Mouse (Mus musculus): ENCODE data around the gene Psmd6.

Psmd6 gene

GRCm38 (mm10) chr14:14120230-14121096, at the start of gene Psmd6:
Gene Psmd6 (minus strand): TSS chr14:14120984.
- peak; percentile 84 for DNase-seq (ENCODE audit: low read depth, low spot score)

DNA sequence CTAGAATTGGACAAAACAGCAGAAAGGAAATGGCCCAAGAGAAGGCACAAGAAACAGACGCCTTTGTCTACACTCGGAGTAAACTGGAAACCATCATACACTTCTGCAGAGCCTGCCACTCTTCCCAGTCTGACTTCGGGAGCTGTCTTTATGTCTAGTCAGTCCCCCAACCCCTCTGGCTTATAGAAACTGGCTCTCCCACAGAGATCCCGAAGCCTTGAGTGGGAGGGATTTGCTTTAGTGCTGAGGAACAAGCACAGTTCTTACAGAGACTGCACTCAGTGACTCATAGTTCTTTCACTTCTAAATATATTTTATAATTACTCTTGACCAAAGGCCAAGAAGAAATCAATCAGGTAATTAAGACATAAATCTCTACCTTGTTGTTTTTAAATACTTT, 10.1 kb downstream of the Psmd6 start:
- DNase-seq (ENCODE audit: low read depth, low spot score) = no peak

GRCm38 (mm10) chr14:14104930-14105318, 15.9 kb downstream of the Psmd6 start:
- no peak for DNase-seq (ENCODE audit: low read depth, low spot score)

- DNase-seq (ENCODE audit: low read depth, low spot score) = no peak
These were observed 16.4 kb downstream of the Psmd6 start for GRCm38 (mm10) chr14:14104213-14104929.

- DNase-seq (ENCODE audit: low read depth, low spot score) = no peak
These were observed 19.5 kb downstream of the Psmd6 start for GRCm38 (mm10) chr14:14101296-14101695.

DNA sequence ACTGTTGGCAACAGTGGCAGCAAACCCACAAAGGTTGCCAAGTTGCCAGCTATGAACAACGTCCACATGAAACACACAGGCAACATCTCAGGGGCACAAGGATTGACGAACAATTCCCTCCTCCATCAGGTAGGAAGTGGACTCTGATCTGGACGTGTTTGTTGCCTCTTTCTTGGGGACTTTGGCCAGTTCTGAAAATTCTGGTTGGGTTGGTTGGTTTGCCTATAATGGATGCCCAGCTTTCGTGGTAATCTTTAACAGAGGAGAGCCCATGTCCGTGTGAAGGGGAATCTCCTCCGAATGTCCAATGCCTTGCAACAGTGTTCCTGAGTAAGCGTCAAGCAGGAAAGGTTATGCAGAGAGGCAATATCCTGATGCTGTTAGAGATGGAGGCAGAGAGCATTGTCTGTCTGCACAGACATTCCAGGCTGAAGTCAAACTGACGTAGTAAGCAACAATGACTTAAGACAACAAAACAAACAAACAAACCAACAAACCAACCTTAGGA, 20.0 kb downstream of the Psmd6 start:
- no peak for DNase-seq (ENCODE audit: low read depth, low spot score)

GRCm38 (mm10) chr14:14098330-14098980, 22.3 kb downstream of the Psmd6 start:
- DNase-seq (ENCODE audit: low read depth, low spot score) = peak; percentile 91

GRCm38 (mm10) chr14:14090571-14090970, 30.2 kb downstream of the Psmd6 start:
- DNase-seq (ENCODE audit: low read depth, low spot score) = no peak

DNA sequence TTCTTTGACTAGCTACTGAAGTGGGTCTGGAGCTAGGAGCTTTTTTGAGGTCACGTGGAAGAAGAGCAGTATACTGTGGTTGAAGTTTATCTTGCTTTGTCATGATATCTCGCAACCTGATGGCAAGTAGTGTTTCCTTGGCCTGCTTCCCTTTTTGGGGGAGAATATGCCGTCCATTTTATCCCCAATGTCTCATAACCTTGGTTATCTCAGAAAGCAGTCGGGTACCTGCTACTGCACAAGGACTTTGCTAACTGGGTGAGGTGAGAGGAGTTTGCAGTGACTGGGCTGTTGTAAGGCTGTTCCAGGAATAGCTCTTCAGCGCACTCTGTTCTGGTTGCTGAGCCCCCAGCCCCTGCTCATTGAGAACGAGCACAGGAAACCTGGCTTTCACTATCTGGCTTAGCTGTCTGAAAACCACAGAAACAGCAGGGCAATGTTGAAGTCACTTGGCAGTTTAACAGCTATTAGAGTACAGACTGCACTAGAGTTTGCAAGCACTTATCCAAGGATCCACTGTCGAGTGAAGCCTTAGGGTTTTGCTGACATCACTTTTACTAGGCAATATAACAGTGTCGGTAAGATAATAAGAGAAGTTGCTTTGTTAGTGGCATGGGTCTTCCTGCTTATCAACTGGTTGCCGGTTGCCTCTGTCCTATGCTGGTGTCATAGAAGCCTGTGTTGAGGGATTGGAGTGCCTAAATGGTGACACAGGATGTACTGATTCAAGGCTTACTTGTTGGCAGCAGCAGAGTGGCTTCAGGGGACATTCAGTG, 32.6 kb downstream of the Psmd6 start:
- no peak for DNase-seq (ENCODE audit: low read depth, low spot score)

DNA sequence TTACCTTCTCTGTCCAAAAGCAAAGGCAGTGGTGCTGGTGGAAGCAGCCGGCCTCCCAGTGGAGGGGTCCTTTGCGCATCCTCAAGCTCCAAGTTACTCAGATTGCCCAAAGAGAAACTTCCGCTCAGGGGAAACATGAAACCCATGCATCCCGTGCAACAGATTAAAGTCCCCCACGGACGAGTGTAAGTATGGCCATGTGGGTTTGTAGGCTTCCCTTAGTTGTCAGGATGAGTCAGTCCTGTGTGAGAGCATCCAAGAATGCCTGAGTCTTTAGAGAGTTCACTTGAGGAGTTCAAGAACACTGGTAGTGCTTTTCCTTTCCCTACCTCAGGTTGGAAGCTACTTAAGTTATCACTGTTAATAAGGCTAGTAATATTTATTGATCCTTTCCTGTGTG, 33.4 kb downstream of the Psmd6 start:
- no peak for DNase-seq (ENCODE audit: low read depth, low spot score)

GRCm38 (mm10) chr14:14086711-14087263, 34.0 kb downstream of the Psmd6 start:
- no peak for DNase-seq (ENCODE audit: low read depth, low spot score)

DNA sequence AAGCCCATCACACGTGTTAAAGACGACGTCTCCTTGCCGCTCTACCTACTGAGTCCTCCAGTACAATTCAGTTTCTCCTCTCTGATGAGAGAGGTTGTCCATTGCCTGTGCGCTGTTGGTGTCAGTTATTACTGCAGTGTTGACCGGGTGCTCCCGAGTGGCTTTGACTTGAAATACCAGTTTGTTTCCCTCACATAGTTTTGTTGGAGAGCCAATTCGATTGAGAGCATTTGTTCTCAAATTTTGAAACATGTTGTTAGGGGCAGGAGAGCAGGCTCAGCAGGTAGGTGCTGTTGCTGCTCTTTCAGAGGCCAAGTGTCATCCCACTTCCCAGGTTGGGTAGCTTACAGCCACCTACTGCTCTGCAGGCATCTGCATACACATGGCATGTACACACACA, 37.0 kb downstream of the Psmd6 start:
- DNase-seq (ENCODE audit: low read depth, low spot score) = no peak

DNA sequence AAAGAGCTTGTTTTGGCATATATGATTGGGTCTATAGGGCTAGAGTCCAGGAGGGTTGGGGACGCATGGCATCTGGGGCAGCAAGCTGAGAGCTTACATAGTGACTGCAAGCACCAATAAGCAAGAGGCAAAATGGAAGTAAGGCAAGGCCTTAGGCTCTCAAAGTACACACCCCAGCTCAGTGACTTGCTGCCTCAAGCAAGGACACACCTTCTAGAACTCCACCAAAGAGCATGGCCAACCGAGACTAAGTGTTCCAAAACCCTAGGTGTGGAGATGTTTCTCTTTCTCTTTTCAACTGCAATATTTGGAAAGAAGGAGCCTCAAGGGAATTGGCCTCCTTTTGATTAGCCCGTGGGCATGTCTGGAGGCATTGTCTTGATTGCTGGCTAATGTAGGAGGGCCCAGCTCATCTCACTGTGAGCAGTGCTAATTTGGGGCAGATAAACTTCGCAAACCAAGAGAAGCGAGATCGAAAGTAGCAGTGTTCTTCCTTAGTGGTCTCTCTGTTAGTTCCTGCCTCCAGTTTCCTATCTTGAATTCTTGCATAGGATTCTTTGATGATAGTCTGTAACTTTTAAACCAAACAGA, 40.1 kb downstream of the Psmd6 start:
- no peak for DNase-seq (ENCODE audit: low read depth, low spot score)

GRCm38 (mm10) chr14:14071456-14071855, 49.3 kb downstream of the Psmd6 start:
- no peak for DNase-seq (ENCODE audit: low read depth, low spot score)

- DNase-seq (ENCODE audit: low read depth, low spot score) = no peak
These were observed 50.1 kb downstream of the Psmd6 start for GRCm38 (mm10) chr14:14070541-14071315.

GRCm38 (mm10) chr14:14068553-14068952, 52.2 kb downstream of the Psmd6 start:
- DNase-seq (ENCODE audit: low read depth, low spot score) = no peak

DNA sequence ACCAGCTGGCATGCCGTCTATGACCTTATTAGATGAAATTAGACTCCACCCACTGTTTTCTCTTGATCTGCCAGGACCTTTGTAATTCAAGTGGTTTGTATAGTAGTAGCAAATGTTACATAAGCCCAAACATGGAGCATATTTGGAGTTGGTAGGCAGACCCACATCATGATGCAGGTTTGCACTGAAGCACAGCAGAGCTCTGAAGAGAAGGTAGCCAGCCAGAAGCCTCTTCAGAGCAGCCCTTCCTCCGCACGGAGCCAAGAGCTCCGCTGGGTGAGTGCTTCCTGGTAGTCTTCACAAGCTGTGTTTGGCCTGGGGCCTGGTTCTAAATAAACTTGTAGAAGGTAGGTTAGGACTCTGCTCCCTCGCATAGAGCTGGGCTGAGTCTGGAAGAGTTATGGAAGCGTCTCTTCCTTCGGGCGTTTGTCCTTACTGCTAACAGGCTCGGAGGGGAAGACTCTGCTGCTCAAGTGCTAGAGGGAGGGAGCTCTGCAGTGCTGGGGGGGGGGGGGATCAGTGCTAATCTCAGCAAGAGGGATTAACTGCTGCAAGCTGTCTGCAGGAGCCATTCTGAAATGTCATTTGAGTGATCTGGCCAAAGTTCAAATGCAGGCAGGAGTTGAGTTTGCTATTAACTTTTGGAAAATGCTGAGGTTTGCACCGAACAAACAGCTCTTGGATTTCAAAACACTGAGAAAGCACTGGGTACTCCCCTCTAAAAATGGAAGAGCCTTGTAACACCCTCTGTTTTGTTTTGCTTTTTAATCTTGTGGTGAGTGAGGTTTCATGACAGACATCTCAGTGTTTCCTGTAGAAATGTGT, 52.9 kb downstream of the Psmd6 start:
- peak; percentile 5 for DNase-seq (ENCODE audit: low read depth, low spot score)

GRCm38 (mm10) chr14:14066241-14066640, 54.5 kb downstream of the Psmd6 start:
- DNase-seq (ENCODE audit: low read depth, low spot score) = no peak

- DNase-seq (ENCODE audit: low read depth, low spot score) = no peak
These were observed 55.7 kb downstream of the Psmd6 start for GRCm38 (mm10) chr14:14065142-14065498.

Data from ES-CJ7 (cell line).